Mouse (Mus musculus) thymus, adult 2 months (tissue): ENCODE results near the gene Parvb. TPM values are rescaled to one million over a fixed set of nuclear protein-coding genes. Genes with fewer than 3 reads are reported as not detected.

Source experiments
- DNase-seq: peaks from one replicate; pipeline ENCODE4 v3.0.0; 2021
- H3K27ac ChIP-seq: fragments of 200-500 bp; 2 replicates; pipeline ENCODE4 v1.5.1; 2012; ENCODE audit warnings: low read length, control low read depth; ENCODE audit not compliant: control insufficient read depth, insufficient read depth
- H3K27me3 ChIP-seq: fragments of 200-500 bp; 2 replicates; pipeline ENCODE4 v1.6.1; 2012; ENCODE audit warnings: mild to moderate bottlenecking, low read length, moderate library complexity, mixed read lengths; ENCODE audit not compliant: control insufficient read depth, insufficient read depth
- H3K36me3 ChIP-seq: fragments of 200-500 bp; 2 replicates; pipeline ENCODE4 v1.6.1; 2012; ENCODE audit warnings: mild to moderate bottlenecking, low read length, moderate library complexity; ENCODE audit not compliant: control insufficient read depth, insufficient read depth
- H3K4me1 ChIP-seq: fragments of 200-500 bp; replicated peaks from 2 replicates; pipeline ENCODE4 v1.6.1; 2012; ENCODE audit warnings: low read length; ENCODE audit not compliant: control insufficient read depth, insufficient read depth
- H3K4me3 ChIP-seq: fragments of 200-500 bp; 2 replicates; pipeline ENCODE4 v1.5.1; 2012; ENCODE audit warnings: mild to moderate bottlenecking, low read length, control low read depth, moderate library complexity; ENCODE audit not compliant: control insufficient read depth, insufficient read depth
- CTCF ChIP-seq: fragments of 200-500 bp; IDR thresholded peaks from 2 replicates; pipeline ENCODE4 v1.5.1; 2012; ENCODE audit warnings: mild to moderate bottlenecking, control low read depth, low read length, moderate library complexity, borderline replicate concordance; ENCODE audit not compliant: control insufficient read depth, poor library complexity, insufficient read depth; ENCODE audit errors: extremely low read depth
- POLR2A ChIP-seq: fragments of 200-500 bp; IDR thresholded peaks from 2 replicates; pipeline ENCODE4 v1.6.1; 2012; ENCODE audit warnings: mild to moderate bottlenecking, low read length, control low read depth, moderate library complexity; ENCODE audit not compliant: control insufficient read depth, poor library complexity, insufficient read depth; ENCODE audit errors: extremely low read depth
- WGBS: fragments of 180-500 bp; shearing (Covaris S2); methylation state at CpG from one replicate; pipeline ENCODE4 v1.1.7; 2018; 5-methylcytosine and 5-hydroxymethylcytosine counted together
- polyA plus RNA-seq: library from polyadenylated mRNA; depleted of rRNA; stranded (reverse); fragments of >200 nt; gene quantifications from 2 replicates; pipeline ENCODE4 v1.2.3, GENCODE M21; 2012

Parvb gene
- polyA plus RNA-seq, 1 experiment: 6.8 TPM

- Histone ChIP-seq H3K27me3 (peaks cover 4% of the 10 kb centered on the region; the same call in 1 of the 2 replicates), H3K4me1 (no peaks in the 10 kb centered on the region), H3K27ac (no peak overlapping the region), H3K36me3 (no peaks in the 10 kb centered on the region), H3K4me3 (no peak overlapping the region)
- TF ChIP-seq CTCF (no peak), POLR2A (no peak)
- no peak for DNase-seq
- 98% methylated on average over 15 of the region's 15 CpGs for WGBS
Observed at GRCm38 (mm10) chr15:84226918-84227317, 4.9 kb upstream of the Parvb start.

GRCm38 (mm10) chr15:84230661-84231060 is 1.2 kb upstream of the Parvb start:
- TF ChIP-seq CTCF: no peak
- TF ChIP-seq POLR2A: no peak
- H3K27ac ChIP-seq: no peak overlapping the region
- no peaks in the 10 kb centered on the region for H3K36me3 ChIP-seq
- no peak overlapping the region for H3K4me3 ChIP-seq
- H3K4me1 ChIP-seq: no peaks in the 10 kb centered on the region
- peaks cover 5% of the 10 kb centered on the region; the same call in 1 of the 2 replicates for H3K27me3 ChIP-seq
- DNase-seq: no peak
- 57% methylated on average over 5 of the region's 5 CpGs for WGBS

- TF ChIP-seq POLR2A (no peak), CTCF (no peak)
- no peak for DNase-seq
- Histone ChIP-seq H3K27me3 (peaks cover 5% of the 10 kb centered on the region; the same call in 1 of the 2 replicates), H3K36me3 (no peaks in the 10 kb centered on the region), H3K4me1 (no peaks in the 10 kb centered on the region), H3K4me3 (no peak overlapping the region), H3K27ac (no peak overlapping the region)
- WGBS: 5% methylated on average over 16 of the region's 16 CpGs
Observed at GRCm38 (mm10) chr15:84231113-84231712, 630 bp upstream of the Parvb start.

- Histone ChIP-seq H3K4me3 (no peak overlapping the region), H3K27ac (no peak overlapping the region), H3K36me3 (no peaks in the 10 kb centered on the region), H3K4me1 (no peaks in the 10 kb centered on the region), H3K27me3 (peaks cover 5% of the 10 kb centered on the region; the same call in 1 of the 2 replicates)
- TF ChIP-seq POLR2A (no peak), CTCF (no peak)
- DNase-seq: no peak
- WGBS: 82% methylated on average over 8 of the region's 8 CpGs
Observed at GRCm38 (mm10) chr15:84232609-84233008, 766 bp downstream of the Parvb start.

- Histone ChIP-seq H3K27ac (no peak overlapping the region), H3K36me3 (no peaks in the 10 kb centered on the region), H3K4me1 (no peaks in the 10 kb centered on the region), H3K27me3 (peaks cover 5% of the 10 kb centered on the region; the same call in 1 of the 2 replicates), H3K4me3 (no peak overlapping the region)
- TF ChIP-seq POLR2A (no peak), CTCF (no peak)
- DNase-seq: no peak
- 92% methylated on average over 7 of the region's 7 CpGs for WGBS
Observed at GRCm38 (mm10) chr15:84234794-84235581, 3.1 kb downstream of the Parvb start.

- Histone ChIP-seq H3K4me1 (no peaks in the 10 kb centered on the region), H3K27ac (no peak overlapping the region)
- WGBS: 24% methylated on average over 7 of the region's 7 CpGs
Observed at GRCm38 (mm10) chr15:84235646-84236045, 3.8 kb downstream of the Parvb start.

GRCm38 (mm10) chr15:84238552-84238951 is 6.7 kb downstream of the Parvb start:
- Histone ChIP-seq H3K36me3 (no peaks in the 10 kb centered on the region), H3K4me3 (no peak overlapping the region), H3K4me1 (no peaks in the 10 kb centered on the region), H3K27ac (no peak overlapping the region), H3K27me3 (no peaks in the 10 kb centered on the region)
- TF ChIP-seq POLR2A: no peak
- no peak for TF ChIP-seq CTCF
- no peak for DNase-seq
- WGBS: 90% methylated on average over 15 of the region's 15 CpGs

More at GRCm38 (mm10) chr15:84235646-84236045, 3.8 kb downstream of the Parvb start:
- TF ChIP-seq POLR2A (no peak), CTCF (no peak)
- Histone ChIP-seq H3K36me3 (no peaks in the 10 kb centered on the region), H3K27me3 (peaks cover 5% of the 10 kb centered on the region; the same call in 1 of the 2 replicates), H3K4me3 (no peak overlapping the region)
- no peak for DNase-seq
